Mouse (Mus musculus) thymus, postnatal 25 days (tissue): ENCODE results near the gene Ankle1.
A peak's percentile ranks its signal among the peaks of the same experiment; 100 is the strongest.

Experiments
- DNase-seq: peaks from one replicate; pipeline ENCODE4 v3.0.0; 2022

The Ankle1 gene

GRCm38 (mm10) chr8:71381971-71382961 is 23.5 kb upstream of the Ankle1 start:
- DNase-seq = peak; percentile 72

DNA sequence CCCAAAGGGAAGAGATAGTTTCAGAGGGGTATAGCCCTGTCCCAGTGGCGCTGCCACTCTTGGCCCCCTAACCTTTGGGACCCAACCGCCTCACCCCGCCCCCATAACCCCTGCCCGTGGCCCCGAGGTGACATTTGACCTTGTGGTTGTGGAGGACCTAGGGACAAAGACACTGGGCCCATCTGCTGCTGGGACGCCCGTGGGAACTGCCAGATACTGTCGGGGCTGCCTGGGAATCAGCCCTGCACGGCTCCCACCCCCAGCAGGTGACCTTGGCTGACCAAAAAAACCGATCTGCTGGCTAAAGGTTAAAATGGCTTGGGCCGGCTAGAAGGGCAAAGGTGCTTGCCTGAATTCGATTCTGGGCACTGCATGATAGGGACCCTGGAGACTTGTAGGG is 22.4 kb upstream of the Ankle1 start:
- no peak for DNase-seq

- DNase-seq = no peak
Observed at GRCm38 (mm10) chr8:71383860-71384259, 21.9 kb upstream of the Ankle1 start.

DNA sequence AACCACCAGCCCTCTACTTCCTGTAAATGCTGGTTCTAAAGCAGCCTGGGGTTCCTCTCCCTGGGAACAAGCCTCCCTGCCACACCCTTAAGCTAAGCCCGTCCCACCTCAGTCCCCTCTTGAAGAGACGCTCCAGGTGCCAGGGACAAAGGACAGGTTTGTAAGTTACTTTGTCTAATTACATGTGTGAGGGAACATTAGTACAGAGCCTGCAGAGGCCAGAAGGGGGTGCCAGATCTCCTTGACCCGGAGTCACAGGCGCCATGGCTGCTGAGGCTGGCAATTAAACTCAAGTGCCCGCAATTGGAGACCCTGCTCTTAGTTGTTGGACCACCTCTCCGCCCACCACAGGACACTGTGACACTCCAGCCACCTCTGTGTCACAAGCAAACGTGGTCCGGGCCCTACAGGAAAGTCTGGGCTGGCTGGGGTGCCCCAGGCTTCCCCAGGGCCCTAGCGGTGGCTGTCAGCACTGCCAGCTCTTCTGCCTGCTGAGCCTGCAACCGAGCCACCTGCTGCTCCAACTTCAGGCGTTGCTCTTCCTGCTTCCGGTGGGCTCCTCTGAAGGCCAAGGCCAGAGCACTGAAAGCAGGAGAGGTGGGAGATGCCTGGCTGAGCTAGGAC is 20.5 kb upstream of the Ankle1 start:
- no peak for DNase-seq

GRCm38 (mm10) chr8:71388267-71388666 is 17.5 kb upstream of the Ankle1 start:
- no peak for DNase-seq

DNA sequence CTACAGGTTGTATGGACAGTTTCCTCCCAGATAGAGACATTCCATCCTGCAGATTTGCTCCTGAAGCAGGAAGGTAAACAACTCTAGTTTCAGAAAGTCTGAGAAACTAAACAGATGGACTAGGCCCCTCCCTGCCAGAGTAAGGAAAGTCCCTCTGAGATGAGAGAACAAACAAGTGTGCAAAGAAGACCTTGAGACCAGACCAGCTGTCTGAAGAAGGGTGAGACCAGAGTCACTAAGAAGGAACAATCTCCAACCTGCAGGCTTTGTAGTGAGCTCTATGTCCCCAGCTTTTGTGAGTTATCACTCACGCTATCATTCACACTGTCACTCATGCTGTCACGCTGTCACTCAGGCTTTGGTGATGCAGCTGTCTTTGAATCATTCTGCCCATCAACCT is 14.1 kb upstream of the Ankle1 start:
- no peak for DNase-seq

DNA sequence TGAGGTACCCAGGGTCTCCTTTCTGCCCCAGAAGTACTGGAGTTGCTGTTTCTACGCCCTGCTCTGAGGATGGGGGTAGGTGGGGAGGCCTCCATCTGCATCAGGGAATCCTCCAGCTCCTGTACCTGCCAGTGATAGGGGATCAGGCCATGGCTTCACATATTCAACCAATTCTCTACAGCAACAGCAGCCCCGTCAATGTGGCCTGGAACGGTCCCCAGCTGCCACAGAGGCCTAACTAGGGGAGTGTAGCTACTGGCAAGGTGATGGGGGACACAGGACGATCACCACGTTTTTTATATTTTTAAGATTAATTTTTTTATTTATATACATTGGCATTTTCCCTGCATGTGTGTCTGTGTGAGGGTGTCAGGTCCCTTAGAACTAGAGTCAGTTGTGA is 13.4 kb upstream of the Ankle1 start:
- no peak for DNase-seq

DNA sequence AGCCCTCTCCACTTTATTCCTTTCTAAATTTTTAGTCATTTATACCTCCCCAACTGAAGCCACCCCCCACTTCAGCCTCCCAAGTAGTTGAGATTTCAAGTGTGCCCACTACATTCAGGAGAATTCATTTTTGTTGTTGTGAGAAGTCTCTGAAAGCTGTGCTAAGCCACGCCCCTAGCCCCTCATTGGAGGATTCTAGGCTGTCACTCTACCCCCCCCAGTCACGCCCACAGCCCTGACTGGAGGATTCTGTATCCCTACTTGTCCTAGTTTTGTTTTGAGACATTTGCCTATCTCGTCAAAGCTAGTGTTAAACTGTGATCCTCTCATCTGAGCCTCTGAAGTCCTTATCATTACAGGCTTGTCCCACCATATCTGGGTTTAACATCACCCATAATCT is 12.9 kb upstream of the Ankle1 start:
- DNase-seq = no peak

GRCm38 (mm10) chr8:71394481-71394880 is 11.3 kb upstream of the Ankle1 start:
- no peak for DNase-seq

DNA sequence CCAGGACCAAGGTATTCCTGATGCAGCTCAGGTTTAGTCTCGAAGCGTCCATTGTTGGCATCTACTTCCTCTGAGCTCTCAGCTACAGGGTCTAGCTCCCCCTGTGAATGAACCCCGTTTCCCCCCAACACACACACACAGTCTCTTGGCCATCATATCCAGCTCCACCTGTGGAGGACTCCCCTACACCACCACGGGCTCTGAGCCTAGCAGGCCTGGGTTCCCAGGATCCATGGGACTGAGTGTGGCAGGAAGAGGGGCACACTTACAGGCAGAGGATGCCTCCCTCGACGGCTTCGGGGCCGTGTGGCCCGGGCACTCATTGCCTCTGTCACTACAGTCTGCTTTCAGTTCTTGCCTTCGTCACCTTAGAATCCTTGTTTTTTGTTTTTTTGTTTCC is 10.7 kb upstream of the Ankle1 start:
- DNase-seq = no peak

DNA sequence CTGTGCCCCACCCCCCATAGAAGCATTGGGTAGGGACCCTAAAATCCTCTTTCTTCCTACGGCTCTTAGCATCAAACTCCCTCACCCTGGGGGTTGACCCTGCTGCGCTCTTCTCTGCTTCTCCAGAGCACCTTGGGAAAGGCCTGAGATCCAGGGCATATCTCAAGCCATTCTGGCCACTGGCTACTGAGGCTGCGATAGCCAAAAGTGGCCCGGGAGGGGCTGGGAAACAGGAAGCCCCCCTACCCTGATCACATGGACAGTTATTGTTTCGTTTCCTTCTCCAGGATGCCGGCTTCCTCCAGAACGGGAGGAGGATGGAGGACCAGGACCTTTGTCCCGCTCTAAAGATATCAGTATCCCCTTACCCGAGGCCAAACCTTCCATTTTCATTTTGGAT is 10.2 kb upstream of the Ankle1 start, which contains the start of gene Ushbp1:
Gene Ushbp1, minus strand, starts transcription at position 174 of the 400 bp plus-strand sequence.
- DNase-seq = no peak

DNA sequence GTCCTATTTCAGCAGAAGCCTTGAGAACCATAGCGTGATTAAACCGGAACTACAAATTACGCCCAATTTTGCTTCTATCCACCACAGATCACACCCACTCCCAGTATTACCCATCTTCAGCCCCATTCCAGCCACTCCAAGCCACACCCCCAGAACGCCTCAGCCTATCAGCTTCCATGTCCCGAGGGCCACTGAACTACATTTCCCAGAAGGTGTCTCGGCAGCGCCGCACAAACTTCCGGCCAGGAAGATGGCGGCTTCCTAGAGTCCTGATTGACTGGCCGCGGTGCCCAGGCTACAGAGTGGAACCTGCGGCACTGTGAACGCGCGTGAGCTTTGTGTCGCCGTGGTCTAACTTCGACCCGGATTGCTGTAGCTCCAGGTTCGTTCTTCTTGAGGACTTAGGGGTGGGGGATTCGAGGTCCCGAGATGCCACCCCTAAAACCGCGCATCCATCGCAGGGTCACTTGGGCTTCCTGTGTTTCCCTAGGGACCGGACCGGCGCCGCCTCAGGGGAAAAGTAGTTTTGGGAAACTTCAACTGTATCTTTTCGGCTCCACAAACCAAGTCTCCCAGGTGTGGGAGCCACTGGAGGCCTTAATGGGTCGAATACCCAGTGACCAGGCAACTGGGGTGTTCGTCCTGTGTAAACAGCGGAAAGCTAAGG is 9.0 kb upstream of the Ankle1 start, which contains the start of gene Babam1:
Gene Babam1, plus strand, starts transcription at position 223 of the 667 bp plus-strand sequence.
- DNase-seq = peak; percentile 87

- no peak for DNase-seq
Observed at GRCm38 (mm10) chr8:71397701-71398100, 8.1 kb upstream of the Ankle1 start.

- DNase-seq = no peak
Observed at GRCm38 (mm10) chr8:71400826-71401225, 5.0 kb upstream of the Ankle1 start.

DNA sequence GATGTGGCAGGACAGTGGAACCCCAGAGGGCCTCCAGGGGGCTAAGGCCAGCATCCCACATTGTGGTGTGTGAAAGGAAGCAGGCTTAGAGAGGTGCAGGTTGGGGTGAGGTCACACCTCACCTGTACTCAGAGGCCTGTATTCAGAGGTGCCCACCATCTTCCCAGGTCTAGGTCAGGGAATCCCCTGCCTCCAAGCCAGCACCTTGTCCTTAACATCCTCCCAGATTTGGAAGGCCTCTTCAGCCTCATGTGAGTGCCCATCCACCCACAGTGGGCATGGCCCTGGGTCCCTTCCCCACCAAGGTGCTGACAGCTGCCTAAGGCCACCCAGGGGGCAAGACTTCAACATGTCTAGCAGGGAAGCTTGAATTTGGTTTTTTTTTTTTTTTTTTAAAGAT is 4.4 kb upstream of the Ankle1 start:
- DNase-seq = no peak

- no peak for DNase-seq
Observed at GRCm38 (mm10) chr8:71402446-71402964, 3.3 kb upstream of the Ankle1 start.

- no peak for DNase-seq
Observed at GRCm38 (mm10) chr8:71403107-71403885, 2.5 kb upstream of the Ankle1 start.

DNA sequence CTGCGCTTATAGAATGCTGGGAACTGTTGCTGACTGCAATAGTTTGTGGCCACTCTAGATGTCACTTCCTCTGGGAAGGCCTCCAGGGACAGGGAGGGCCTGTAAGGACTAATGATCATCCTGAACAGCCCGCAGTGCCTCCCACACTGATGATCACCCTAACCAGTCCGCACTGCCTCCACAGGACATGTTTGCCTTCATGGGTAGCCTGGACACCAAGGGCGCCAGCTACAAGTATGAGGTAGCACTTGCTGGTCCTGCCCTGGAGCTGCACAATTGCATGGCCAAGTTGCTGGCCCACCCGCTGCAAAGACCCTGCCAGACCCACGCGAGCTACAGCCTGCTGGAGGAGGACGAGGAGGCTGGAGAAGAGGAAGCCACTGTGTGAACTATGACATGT is 1.8 kb upstream of the Ankle1 start:
- DNase-seq = no peak

GRCm38 (mm10) chr8:71404951-71405351 is 859 bp upstream of the Ankle1 start:
- no peak for DNase-seq

DNA sequence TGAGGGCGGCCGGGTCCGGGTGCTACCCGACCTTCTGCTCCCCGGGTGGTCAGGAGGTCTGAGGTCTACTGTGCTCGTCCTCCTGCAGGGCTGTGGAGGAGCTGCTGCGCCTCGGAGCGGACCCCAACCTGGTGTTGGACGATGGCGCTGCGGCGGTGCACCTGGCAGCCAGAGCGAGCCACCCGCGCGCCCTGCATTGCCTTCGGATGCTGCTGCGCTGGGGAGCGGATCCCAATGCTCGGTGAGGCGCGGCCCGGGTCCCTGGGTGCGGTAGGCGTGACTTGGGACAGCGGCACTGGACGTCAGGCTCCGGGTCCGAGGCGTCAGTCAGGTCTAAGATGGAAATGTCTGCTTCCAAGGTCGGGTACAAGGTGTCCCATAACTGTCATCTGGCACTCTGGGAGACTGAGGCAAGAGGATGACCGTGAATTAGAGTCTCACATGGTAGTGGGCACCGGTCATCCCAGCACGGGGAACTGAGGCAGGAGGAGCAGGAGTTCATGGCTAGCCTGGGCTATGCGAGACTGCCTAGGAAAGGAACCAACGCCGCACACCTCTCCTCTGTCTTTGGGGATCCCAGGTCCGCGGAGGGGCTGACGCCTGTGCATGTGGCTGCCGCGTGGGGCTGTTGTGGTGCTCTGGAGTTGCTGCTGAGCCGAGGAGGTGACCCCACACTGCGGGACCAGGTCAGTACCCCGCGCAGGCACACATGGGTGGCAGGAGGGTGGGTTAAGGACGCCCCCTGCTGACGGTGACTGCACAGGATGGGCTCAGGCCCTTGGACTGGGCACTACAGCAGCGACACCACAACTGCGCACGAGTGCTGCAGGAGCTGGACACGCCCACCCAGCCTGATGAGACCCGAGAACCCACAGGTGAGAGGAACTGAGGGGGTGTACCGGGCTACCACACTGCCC is 547 bp downstream of the Ankle1 start:
- peak; percentile 73 for DNase-seq

DNA sequence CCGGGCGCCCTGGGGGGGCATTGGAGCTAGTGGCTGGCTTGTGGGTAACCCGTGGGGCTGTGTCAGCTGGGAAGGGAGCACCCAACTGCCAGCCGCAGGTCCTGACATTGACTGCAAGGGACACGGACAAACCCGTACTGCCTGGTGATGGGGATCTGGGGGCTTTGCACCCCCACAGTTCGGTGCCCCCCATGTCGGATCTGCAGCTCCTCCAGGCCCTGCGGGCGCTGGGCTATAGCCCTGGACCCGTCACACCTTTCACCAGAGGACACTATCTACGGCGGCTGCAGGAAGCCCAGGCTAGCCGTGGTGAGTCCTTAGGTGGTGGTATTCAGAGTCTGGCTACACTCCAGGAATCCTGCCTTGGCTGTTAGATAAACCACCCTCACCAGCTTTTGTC is 1.6 kb downstream of the Ankle1 start:
- no peak for DNase-seq
